Mouse (Mus musculus): ENCODE data around the gene Fanci. TPM values are rescaled to one million over a fixed set of nuclear protein-coding genes. Genes with fewer than 3 reads are reported as not detected.

Fanci gene
- total RNA-seq (2021): 1 to 10 TPM in 1 of 2 experiments, under 1 TPM in 1; 0.56 to 1.4 TPM
- long read RNA-seq, experiment 1, partial matches to known transcripts: 1 of 2 reads
- long read RNA-seq, experiment 1, other reads (novel, unspliced or antisense): 1 of 2 reads
- long read RNA-seq, experiment 2: 0 reads

GRCm38 (mm10) chr7:79391883-79392649, at the start of gene Fanci:
Gene Fanci (plus strand): TSS chr7:79391929.
- DNase-seq (ENCODE audit: extremely low spot score in 1 of 2, low spot score in 2 of 2): peak; percentile 94 to 95
- intact Hi-C loops (cut with DNase I): loop anchor here (1.0 kb wide), 1 partner anchor 74 kb away; the partner anchor contains the start of gene Polg
- no peak for TF ChIP-seq CTCF (IDR thresholded peaks at IDR 0.05)
- peak within 1 kb of the TSS; percentile 55 for H3K4me3 ChIP-seq
- peak within 1 kb of the TSS; percentile 92 for H3K27ac ChIP-seq

- intact Hi-C loops (cut with DNase I): loop anchor here (5.0 kb wide), 1 partner anchor 424 kb away; no protein-coding TSS in a partner anchor
- H3K4me3 ChIP-seq: no peak overlapping the region
- peak; percentile 78 for TF ChIP-seq CTCF (IDR thresholded peaks at IDR 0.05)
- peak overlapping the region; percentile 25; the same call in 1 of the 2 replicates for H3K27ac ChIP-seq
- no peak for DNase-seq (ENCODE audit: extremely low spot score in 1 of 2, low spot score in 2 of 2)
Observed at GRCm38 (mm10) chr7:79345902-79346301, 45.8 kb upstream of the Fanci start.

GRCm38 (mm10) chr7:79346555-79347075, 45.1 kb upstream of the Fanci start:
- H3K27ac ChIP-seq: peak overlapping the region; percentile 76
- intact Hi-C loops (cut with DNase I): loop anchor here (5.0 kb wide), 1 partner anchor 424 kb away; no protein-coding TSS in a partner anchor
- no peak for DNase-seq (ENCODE audit: extremely low spot score in 1 of 2, low spot score in 2 of 2)
- no peak overlapping the region for H3K4me3 ChIP-seq
- no peak for TF ChIP-seq CTCF (IDR thresholded peaks at IDR 0.05)

- peak; percentile 45 for TF ChIP-seq CTCF (IDR thresholded peaks at IDR 0.05)
- intact Hi-C loops (cut with DNase I): loop anchor here (5.0 kb wide), 1 partner anchor 425 kb away; no protein-coding TSS in a partner anchor
- DNase-seq (ENCODE audit: extremely low spot score in 1 of 2, low spot score in 2 of 2): no peak
- Histone ChIP-seq H3K27ac (peak overlapping the region; percentile 76), H3K4me3 (no peak overlapping the region)
Observed at GRCm38 (mm10) chr7:79347108-79347813, 44.5 kb upstream of the Fanci start.

- intact Hi-C loops (cut with DNase I): loop anchor here (5.0 kb wide), 1 partner anchor 427 kb away; no protein-coding TSS in a partner anchor
- TF ChIP-seq CTCF (IDR thresholded peaks at IDR 0.05): no peak
- Histone ChIP-seq H3K27ac (peak overlapping the region; percentile 87), H3K4me3 (no peak overlapping the region)
- DNase-seq (ENCODE audit: extremely low spot score in 1 of 2, low spot score in 2 of 2): no peak
Observed at GRCm38 (mm10) chr7:79348816-79349215, 42.9 kb upstream of the Fanci start.

- no peak overlapping the region for H3K4me3 ChIP-seq
- peak; percentile 81 to 82 for DNase-seq (ENCODE audit: extremely low spot score in 1 of 2, low spot score in 2 of 2)
- TF ChIP-seq CTCF (IDR thresholded peaks at IDR 0.05): peak; percentile 88
- intact Hi-C loops (cut with DNase I): loop anchor here (1.0 to 5.0 kb wide), 3 partner anchors 104 to 428 kb away; no protein-coding TSS in a partner anchor
- H3K27ac ChIP-seq: peak overlapping the region; percentile 87
Observed at GRCm38 (mm10) chr7:79349738-79350386, 41.9 kb upstream of the Fanci start.

GRCm38 (mm10) chr7:79358350-79359182, 33.2 kb upstream of the Fanci start:
- intact Hi-C loops (cut with DNase I): loop anchor here (2.0 kb wide), 1 partner anchor 88 kb away; no protein-coding TSS in a partner anchor
- DNase-seq (ENCODE audit: extremely low spot score in 1 of 2, low spot score in 2 of 2): peak; percentile 83
- no peak; the same call in 1 of the 2 replicates for TF ChIP-seq CTCF (IDR thresholded peaks at IDR 0.05)
- Histone ChIP-seq H3K27ac (peak overlapping the region; percentile 84), H3K4me3 (no peak overlapping the region)

- intact Hi-C loops (cut with DNase I): loop anchor here (2.0 kb wide), 1 partner anchor 88 kb away; no protein-coding TSS in a partner anchor
- no peak for DNase-seq (ENCODE audit: extremely low spot score in 1 of 2, low spot score in 2 of 2)
- TF ChIP-seq CTCF (IDR thresholded peaks at IDR 0.05): no peak
- H3K4me3 ChIP-seq: no peak overlapping the region
- peak overlapping the region; percentile 84 for H3K27ac ChIP-seq
Observed at GRCm38 (mm10) chr7:79359183-79359435, 32.6 kb upstream of the Fanci start.

- no peak overlapping the region for H3K4me3 ChIP-seq
- intact Hi-C loops (cut with DNase I): no loop called here
- H3K27ac ChIP-seq: peak overlapping the region; percentile 84
- no peak for DNase-seq (ENCODE audit: extremely low spot score in 1 of 2, low spot score in 2 of 2)
- TF ChIP-seq CTCF (IDR thresholded peaks at IDR 0.05): no peak
Observed at GRCm38 (mm10) chr7:79360056-79360455, 31.7 kb upstream of the Fanci start.

GRCm38 (mm10) chr7:79362208-79362607, 29.5 kb upstream of the Fanci start:
- intact Hi-C loops (cut with DNase I): no loop called here
- TF ChIP-seq CTCF (IDR thresholded peaks at IDR 0.05): no peak
- Histone ChIP-seq H3K4me3 (no peak overlapping the region), H3K27ac (peak overlapping the region; percentile 79)
- DNase-seq (ENCODE audit: extremely low spot score in 1 of 2, low spot score in 2 of 2): no peak
